18 mouse cellular contexts compared by ENCODE assay signal in genomic region chr1:88237311-88237710, GRCm38 (mm10). TPM values are rescaled to one million over a fixed set of nuclear protein-coding genes. Genes with fewer than 3 reads are reported as not detected.
"Had no signal": no experiment of that assay in that cellular context is flagged by ENCODE, and none has a peak within 500 bp of the region (broad histone marks: within the 10 kb centered on the region; RNA-seq: fewer than 3 reads in every experiment).

No protein-coding gene starts in this region.

- H3K9ac ChIP-seq: hindbrain, embryonic 15.5 days; limb, embryonic 15.5 days; liver, embryonic 13.5 days; neural tube, embryonic 15.5 days had no signal

- H3K4me2 ChIP-seq: hindbrain, embryonic 15.5 days; limb, embryonic 15.5 days; liver, embryonic 13.5 days; neural tube, embryonic 15.5 days had no signal

- H3K27me3 ChIP-seq: hindbrain, embryonic 15.5 days; limb, embryonic 15.5 days; liver, embryonic 13.5 days; neural tube, embryonic 15.5 days had no signal

- H3K4me3 ChIP-seq: hindbrain, embryonic 15.5 days; limb, embryonic 15.5 days; liver, embryonic 13.5 days; midbrain, embryonic 10.5 days; myocyte; neural tube, embryonic 15.5 days had no signal

- H3K36me3 ChIP-seq: hindbrain, embryonic 15.5 days; limb, embryonic 15.5 days; liver, embryonic 13.5 days; midbrain, embryonic 10.5 days; neural tube, embryonic 15.5 days had no signal

- H3K27ac ChIP-seq: hindbrain, embryonic 15.5 days; limb, embryonic 15.5 days; liver, embryonic 13.5 days; midbrain, embryonic 10.5 days; neural tube, embryonic 15.5 days had no signal

- DNase-seq: kidney, adult 2 months; kidney, postnatal 36 days; liver, embryonic 13.5 days; midbrain, embryonic 14.5 days; right cerebral cortex, adult 18-20 months; right cerebral cortex, postnatal 25 days had no signal

- H3K4me1 ChIP-seq: hindbrain, embryonic 15.5 days; limb, embryonic 15.5 days; liver, embryonic 13.5 days; midbrain, embryonic 10.5 days; neural tube, embryonic 15.5 days had no signal

RNA-seq across cellular contexts. Expression of gene Ugt1a1, which starts 25.6 kb away (rescaled TPM):
- total RNA-seq: layer of hippocampus, adult 18-20 months; layer of hippocampus, postnatal 14 days; left cerebral cortex, adult 18-20 months; left cerebral cortex, postnatal 10 days had no signal
- polyA plus RNA-seq: hindbrain, embryonic 15.5 days; limb, embryonic 11.5 days; liver, embryonic 13.5 days; midbrain, embryonic 10.5 days; midbrain, embryonic 14.5 days; myocyte; neural tube, embryonic 11.5 days; neural tube, embryonic 15.5 days had no signal

RNA-seq across cellular contexts. Expression of gene Dnajb3, which starts 31.7 kb away (rescaled TPM):
- total RNA-seq: megakaryocyte, adult 5-6 weeks had no signal
- polyA plus RNA-seq: myocyte had no signal

RNA-seq across cellular contexts. Expression of gene Ugt1a2, which starts 36.9 kb away (rescaled TPM):
- total RNA-seq: layer of hippocampus, adult 18-20 months; layer of hippocampus, postnatal 14 days; left cerebral cortex, adult 18-20 months had no signal
- polyA plus RNA-seq: hindbrain, embryonic 15.5 days; limb, embryonic 11.5 days; limb, embryonic 15.5 days; liver, embryonic 13.5 days; midbrain, embryonic 10.5 days; midbrain, embryonic 14.5 days; neural tube, embryonic 11.5 days; neural tube, embryonic 15.5 days had no signal
